Mouse (Mus musculus): ENCODE measurements around the gene Dgki. TPM values are rescaled to one million over a fixed set of nuclear protein-coding genes. Genes with fewer than 3 reads are reported as not detected.

The Dgki gene
- total and polyA plus RNA-seq, 2 experiments from 2014 or later: 4.6 to 26.9 TPM

DNA sequence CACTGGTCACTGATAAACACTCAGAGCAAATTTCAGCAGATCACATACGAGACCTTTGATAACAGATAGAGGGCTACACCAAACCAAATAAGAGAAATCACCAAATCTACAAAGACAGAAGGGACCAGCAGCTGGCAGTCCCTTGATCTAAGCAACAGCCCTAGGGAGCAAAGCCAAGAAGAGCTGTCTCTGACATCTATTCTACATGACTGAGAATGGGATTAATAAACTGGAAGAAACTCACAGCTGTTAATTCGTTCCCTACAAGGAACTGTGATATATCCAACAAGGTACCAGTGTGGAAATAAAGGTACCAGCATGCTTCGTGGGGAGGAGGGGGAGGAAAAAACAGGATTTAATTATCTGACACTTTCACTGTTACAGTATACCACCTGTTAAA lies 349.3 kb downstream of the Dgki start:
- WGBS: 60% methylated on average over 3 of the region's 3 CpGs
- peak; percentile 86 for DNase-seq (ENCODE audit: low spot score)
- no peak for TF ChIP-seq CTCF (IDR thresholded peaks at IDR 0.05)
- Histone ChIP-seq H3K36me3 (ENCODE audit: insufficient read depth, low read length) (no peaks in the 10 kb centered on the region), H3K4me3 (ENCODE audit: low read depth, low read length) (no peak overlapping the region), H3K4me1 (ENCODE audit: insufficient read depth, low read length) (no peaks in the 10 kb centered on the region), H3K9ac (replicated peaks; ENCODE audit: low read length, poor library complexity, severe bottlenecking) (no peak overlapping the region), H3K4me2 (ENCODE audit: low read depth, low read length, poor library complexity, severe bottlenecking) (no peak overlapping the region), H3K27me3 (ENCODE audit: insufficient read depth, low read length) (no peaks in the 10 kb centered on the region), H3K27ac (ENCODE audit: low read depth, low read length) (no peak overlapping the region), H3K9me3 (ENCODE audit: low read length) (no peaks in the 10 kb centered on the region)
- no peak for ATAC-seq (ENCODE audit: low FRiP score)

DNA sequence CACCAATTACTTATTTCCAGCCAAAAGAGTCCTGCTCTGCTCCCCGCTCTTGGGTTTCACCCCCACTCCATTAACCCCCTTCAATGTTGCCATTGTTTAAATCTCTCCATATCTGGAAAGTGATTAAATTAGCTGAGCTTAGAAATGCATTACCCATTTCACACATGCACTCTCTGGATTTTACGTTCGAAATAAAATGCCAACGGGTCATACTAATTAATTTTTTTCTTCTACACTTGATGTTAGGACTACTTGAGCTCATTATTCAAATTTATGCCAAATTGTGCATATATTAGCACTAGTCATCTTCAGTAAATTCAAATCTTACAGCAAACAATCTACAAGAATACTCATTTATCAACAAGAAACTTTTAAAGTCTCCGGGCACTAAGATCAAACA lies 352.1 kb downstream of the Dgki start:
- no peak for TF ChIP-seq CTCF (IDR thresholded peaks at IDR 0.05)
- ATAC-seq (ENCODE audit: low FRiP score) (no peak), DNase-seq (ENCODE audit: low spot score) (no peak)
- Histone ChIP-seq H3K9me3 (ENCODE audit: low read length) (no peaks in the 10 kb centered on the region), H3K4me1 (ENCODE audit: insufficient read depth, low read length) (no peaks in the 10 kb centered on the region), H3K4me2 (ENCODE audit: low read depth, low read length, poor library complexity, severe bottlenecking) (no peak overlapping the region), H3K36me3 (ENCODE audit: insufficient read depth, low read length) (no peaks in the 10 kb centered on the region), H3K27me3 (ENCODE audit: insufficient read depth, low read length) (no peaks in the 10 kb centered on the region), H3K9ac (replicated peaks; ENCODE audit: low read length, poor library complexity, severe bottlenecking) (no peak overlapping the region), H3K4me3 (ENCODE audit: low read depth, low read length) (no peak overlapping the region), H3K27ac (ENCODE audit: low read depth, low read length) (no peak overlapping the region)
- WGBS: 70% methylated on average over 5 of the region's 5 CpGs

DNA sequence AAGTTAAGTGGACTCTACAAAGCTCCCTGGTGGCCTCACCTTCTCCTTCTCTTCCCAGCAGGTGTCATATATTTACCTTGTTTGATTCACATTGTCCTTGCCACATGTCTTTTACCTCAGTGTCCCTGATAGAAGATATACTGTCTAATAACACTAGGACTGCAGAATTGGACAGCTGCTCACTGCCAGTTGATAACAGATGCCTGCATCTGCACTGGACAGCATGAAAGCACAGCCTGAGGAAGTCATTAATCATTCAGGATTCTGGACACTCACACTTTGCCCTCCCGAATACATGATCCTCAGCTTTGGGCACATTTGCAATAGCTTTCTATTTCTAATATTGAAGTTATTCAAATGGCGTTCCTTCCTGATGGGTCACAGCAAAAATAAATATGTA lies 362.5 kb downstream of the Dgki start:
- no peak for TF ChIP-seq CTCF (IDR thresholded peaks at IDR 0.05)
- H3K4me2 ChIP-seq (ENCODE audit: low read depth, low read length, poor library complexity, severe bottlenecking): no peak overlapping the region
- no peaks in the 10 kb centered on the region for H3K9me3 ChIP-seq (ENCODE audit: low read length)
- H3K9ac ChIP-seq (replicated peaks; ENCODE audit: low read length, poor library complexity, severe bottlenecking): no peak overlapping the region
- WGBS: 54% methylated on average over 2 of the region's 2 CpGs
- no peak for ATAC-seq (ENCODE audit: low FRiP score)
- H3K27me3 ChIP-seq (ENCODE audit: insufficient read depth, low read length): no peaks in the 10 kb centered on the region
- no peak for DNase-seq (ENCODE audit: low spot score)
- no peaks in the 10 kb centered on the region for H3K4me1 ChIP-seq (ENCODE audit: insufficient read depth, low read length)
- H3K4me3 ChIP-seq (ENCODE audit: low read depth, low read length): no peak overlapping the region
- 0 out of 2 replicates have a peak, but pooled peaks cover 1% of the 10 kb centered on the region for H3K36me3 ChIP-seq (ENCODE audit: insufficient read depth, low read length)
- H3K27ac ChIP-seq (ENCODE audit: low read depth, low read length): no peak overlapping the region

DNA sequence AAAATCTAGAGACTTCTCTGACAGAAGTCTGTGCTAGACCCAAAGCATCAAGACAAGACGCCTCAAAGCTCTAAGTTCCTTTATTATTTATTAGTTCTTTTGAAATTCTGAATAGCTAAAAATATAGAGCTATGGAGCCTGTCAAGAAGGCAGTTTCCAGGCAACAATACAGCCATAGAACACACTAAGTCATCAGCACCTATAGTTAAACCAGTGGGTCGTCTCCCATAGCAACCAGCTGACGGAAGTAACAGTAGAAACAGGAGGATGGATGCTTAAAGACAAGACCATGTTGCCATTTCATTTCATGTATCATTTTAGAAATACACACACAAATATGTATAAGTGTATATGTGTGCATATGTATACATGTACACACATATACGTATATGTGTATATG lies 363.2 kb downstream of the Dgki start:
- Histone ChIP-seq H3K9me3 (ENCODE audit: low read length) (no peaks in the 10 kb centered on the region), H3K27me3 (ENCODE audit: insufficient read depth, low read length) (no peaks in the 10 kb centered on the region), H3K4me1 (ENCODE audit: insufficient read depth, low read length) (no peaks in the 10 kb centered on the region), H3K4me3 (ENCODE audit: low read depth, low read length) (no peak overlapping the region), H3K36me3 (ENCODE audit: insufficient read depth, low read length) (peaks cover 6% of the 10 kb centered on the region; the same call in 1 of the 2 replicates), H3K27ac (ENCODE audit: low read depth, low read length) (no peak overlapping the region), H3K4me2 (ENCODE audit: low read depth, low read length, poor library complexity, severe bottlenecking) (no peak overlapping the region), H3K9ac (replicated peaks; ENCODE audit: low read length, poor library complexity, severe bottlenecking) (no peak overlapping the region)
- no peak for TF ChIP-seq CTCF (IDR thresholded peaks at IDR 0.05)
- DNase-seq (ENCODE audit: low spot score) (no peak), ATAC-seq (ENCODE audit: low FRiP score) (no peak)
- 66% methylated on average over 4 of the region's 4 CpGs for WGBS

DNA sequence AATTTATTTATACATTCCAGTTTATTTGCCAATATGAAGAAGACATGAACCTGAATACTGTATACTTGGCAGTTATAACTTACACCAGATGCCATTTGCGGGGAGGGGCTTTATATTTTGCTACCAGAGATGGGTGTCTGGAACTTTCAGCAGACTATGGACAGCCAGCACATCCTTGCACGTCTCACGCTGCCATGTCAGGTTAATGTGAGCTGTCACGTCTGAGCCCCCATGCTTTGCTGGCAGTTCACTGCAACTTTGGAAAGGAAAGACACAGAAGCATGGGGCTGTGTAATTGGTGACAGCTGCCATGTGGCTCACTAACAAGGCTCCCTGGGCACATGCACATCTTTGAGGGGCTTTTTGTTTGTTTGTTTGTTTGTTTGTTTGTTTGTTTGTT lies 368.5 kb downstream of the Dgki start:
- peaks cover 6% of the 10 kb centered on the region; the same call in 1 of the 2 replicates for H3K36me3 ChIP-seq (ENCODE audit: insufficient read depth, low read length)
- no peaks in the 10 kb centered on the region for H3K4me1 ChIP-seq (ENCODE audit: insufficient read depth, low read length)
- WGBS: 30% methylated on average over 4 of the region's 4 CpGs
- no peaks in the 10 kb centered on the region for H3K27me3 ChIP-seq (ENCODE audit: insufficient read depth, low read length)
- peak; percentile 76 for DNase-seq (ENCODE audit: low spot score)
- H3K4me3 ChIP-seq (ENCODE audit: low read depth, low read length): no peak overlapping the region
- no peak overlapping the region for H3K4me2 ChIP-seq (ENCODE audit: low read depth, low read length, poor library complexity, severe bottlenecking)
- no peak overlapping the region for H3K9ac ChIP-seq (replicated peaks; ENCODE audit: low read length, poor library complexity, severe bottlenecking)
- ATAC-seq (ENCODE audit: low FRiP score): no peak
- no peak for TF ChIP-seq CTCF (IDR thresholded peaks at IDR 0.05)
- no peaks in the 10 kb centered on the region for H3K9me3 ChIP-seq (ENCODE audit: low read length)
- no peak overlapping the region for H3K27ac ChIP-seq (ENCODE audit: low read depth, low read length)

DNA sequence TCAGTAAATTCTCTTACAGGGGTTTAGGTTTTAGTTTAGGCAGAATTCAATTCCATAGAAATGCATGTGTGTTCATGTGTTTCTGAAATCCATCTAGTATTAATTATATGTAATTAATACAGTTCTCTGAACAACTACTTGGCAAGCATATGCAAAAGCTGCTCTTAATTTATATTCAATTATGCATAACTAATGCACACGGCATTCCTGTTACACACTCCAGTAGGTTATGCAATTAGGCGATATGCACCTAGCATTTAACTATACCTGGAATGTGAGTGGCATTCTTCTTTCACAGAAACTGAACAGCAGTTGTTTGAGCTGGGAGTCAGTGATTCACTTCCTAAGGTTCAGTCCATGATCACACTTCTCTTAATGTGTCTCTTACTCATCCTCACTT lies 370.2 kb downstream of the Dgki start:
- Histone ChIP-seq H3K4me3 (ENCODE audit: low read depth, low read length) (no peak overlapping the region), H3K36me3 (ENCODE audit: insufficient read depth, low read length) (peaks cover 6% of the 10 kb centered on the region; the same call in 1 of the 2 replicates), H3K27ac (ENCODE audit: low read depth, low read length) (no peak overlapping the region), H3K9me3 (ENCODE audit: low read length) (no peaks in the 10 kb centered on the region), H3K4me1 (ENCODE audit: insufficient read depth, low read length) (no peaks in the 10 kb centered on the region), H3K9ac (replicated peaks; ENCODE audit: low read length, poor library complexity, severe bottlenecking) (no peak overlapping the region), H3K4me2 (ENCODE audit: low read depth, low read length, poor library complexity, severe bottlenecking) (no peak overlapping the region), H3K27me3 (ENCODE audit: insufficient read depth, low read length) (no peaks in the 10 kb centered on the region)
- TF ChIP-seq CTCF (IDR thresholded peaks at IDR 0.05): no peak
- ATAC-seq (ENCODE audit: low FRiP score): no peak
- DNase-seq (ENCODE audit: low spot score): no peak
- WGBS: 67% methylated on average over 2 of the region's 2 CpGs
